Mouse (Mus musculus) gastrocnemius, adult 8-10 months (tissue): ENCODE results near the gene Jazf1. TPM values are rescaled to one million over a fixed set of nuclear protein-coding genes. Genes with fewer than 3 reads are reported as not detected.

Experiments used
- total RNA-seq, 4 experiments: library from RNA; stranded (reverse); gene quantifications; 2 replicates each; pipeline ENCODE4 v1.2.4; 2022

Gene Jazf1
- total RNA-seq, 4 experiments from 2014 or later = 0.17 to 0.68 (median 0.29) TPM

Other genes with a start within 250 kb of the Jazf1 start
- 1 to 10 TPM; 3.0 to 3.6 (median 3.4) TPM for gene Creb5, start 218.6 kb upstream of the Jazf1 start, total RNA-seq